Mouse (Mus musculus) olfactory bulb, adult 2 months (tissue): Measurements from ENCODE around the gene Lrrc3c.

Experiments
- CTCF ChIP-seq: fragments of 200-500 bp; IDR thresholded peaks from 2 replicates; pipeline ENCODE4 v1.5.1; 2012; ENCODE audit warnings: low read depth, mild to moderate bottlenecking, low read length, moderate library complexity; ENCODE audit not compliant: insufficient read depth
- POLR2A ChIP-seq: fragments of 200-500 bp; IDR thresholded peaks from 2 replicates; pipeline ENCODE4 v1.6.1; 2012; ENCODE audit warnings: mild to moderate bottlenecking, low read depth, low read length, moderate library complexity; ENCODE audit not compliant: insufficient read depth

- TF ChIP-seq CTCF: no peak
- peak; percentile 86 for TF ChIP-seq POLR2A
Observed at GRCm38 (mm10) chr11:98586892-98587563, 11.1 kb upstream of the Lrrc3c start, which contains the start of gene Ormdl3.
